Mouse (Mus musculus): ENCODE results near the gene Cap1.

- no peak for TF ChIP-seq POLR2A (IDR thresholded peaks at IDR 0.05; ENCODE audit: control insufficient read depth, extremely low read depth, insufficient read depth, low read length, poor library complexity)
- TF ChIP-seq CTCF (IDR thresholded peaks at IDR 0.05; ENCODE audit: borderline replicate concordance, control insufficient read depth, extremely low read depth, insufficient read depth, low read length, poor library complexity), result no peak
These were observed 47.3 kb upstream of the Cap1 start for GRCm38 (mm10) chr4:122933051-122933591.

Measured in thymus, adult 2 months (tissue).